Mouse (Mus musculus): Measurements from ENCODE around the gene Tcp11l2. TPM values are rescaled to one million over a fixed set of nuclear protein-coding genes. Genes with fewer than 3 reads are reported as not detected.

Gene Tcp11l2
- polyA plus RNA-seq, 1 experiment from 2014 or later, result 15.2 TPM

- H3K4me1 ChIP-seq (ENCODE audit: control insufficient read depth, insufficient read depth, low read length), result no peaks in the 10 kb centered on the region
- H3K4me2 ChIP-seq, result no peak overlapping the region
- no peaks in the 10 kb centered on the region for H3K9me3 ChIP-seq (replicated peaks; ENCODE audit: control insufficient read depth, low read length)
- H3K4me3 ChIP-seq (ENCODE audit: low read depth, low read length), result no peak overlapping the region
- no peak overlapping the region for H3K9ac ChIP-seq (ENCODE audit: low read depth, low read length)
- H3K27ac ChIP-seq (ENCODE audit: low read depth, low read length), result no peak overlapping the region
- WGBS (ENCODE audit: insufficient replicate concordance), result 79% methylated on average over 8 of the region's 8 CpGs
- H3K27me3 ChIP-seq (ENCODE audit: control insufficient read depth, insufficient read depth, low read length), result no peaks in the 10 kb centered on the region
- H3K36me3 ChIP-seq (ENCODE audit: control insufficient read depth, insufficient read depth, low read length), result no peaks in the 10 kb centered on the region
- no peak for ATAC-seq (replicated peaks; ENCODE audit: insufficient number of reproducible peaks, low FRiP score, low TSS enrichment)
These were observed 12.0 kb upstream of the Tcp11l2 start for GRCm38 (mm10) chr10:84564427-84564826.

- no peak overlapping the region for H3K9ac ChIP-seq (ENCODE audit: low read depth, low read length)
- no peak overlapping the region for H3K27ac ChIP-seq (ENCODE audit: low read depth, low read length)
- H3K9me3 ChIP-seq (replicated peaks; ENCODE audit: control insufficient read depth, low read length), result no peaks in the 10 kb centered on the region
- ATAC-seq (replicated peaks; ENCODE audit: insufficient number of reproducible peaks, low FRiP score, low TSS enrichment), result no peak
- no peaks in the 10 kb centered on the region for H3K4me1 ChIP-seq (ENCODE audit: control insufficient read depth, insufficient read depth, low read length)
- WGBS (ENCODE audit: insufficient replicate concordance), result 77% methylated on average over 10 of the region's 10 CpGs
- H3K4me3 ChIP-seq (ENCODE audit: low read depth, low read length), result no peak overlapping the region
- H3K4me2 ChIP-seq, result no peak overlapping the region
- no peaks in the 10 kb centered on the region for H3K36me3 ChIP-seq (ENCODE audit: control insufficient read depth, insufficient read depth, low read length)
- H3K27me3 ChIP-seq (ENCODE audit: control insufficient read depth, insufficient read depth, low read length), result no peaks in the 10 kb centered on the region
These were observed 5.3 kb upstream of the Tcp11l2 start for GRCm38 (mm10) chr10:84571052-84571639.

GRCm38 (mm10) chr10:84573671-84574420 is 2.6 kb upstream of the Tcp11l2 start:
- no peak overlapping the region for H3K9ac ChIP-seq (ENCODE audit: low read depth, low read length)
- peaks cover 2% of the 10 kb centered on the region; the same call in 1 of the 2 replicates for H3K4me1 ChIP-seq (ENCODE audit: control insufficient read depth, insufficient read depth, low read length)
- WGBS (ENCODE audit: insufficient replicate concordance), result 63% methylated on average over 5 of the region's 5 CpGs
- ATAC-seq (replicated peaks; ENCODE audit: insufficient number of reproducible peaks, low FRiP score, low TSS enrichment), result no peak
- H3K27me3 ChIP-seq (ENCODE audit: control insufficient read depth, insufficient read depth, low read length), result no peaks in the 10 kb centered on the region
- no peak overlapping the region for H3K4me3 ChIP-seq (ENCODE audit: low read depth, low read length)
- no peak overlapping the region for H3K4me2 ChIP-seq
- no peak overlapping the region for H3K27ac ChIP-seq (ENCODE audit: low read depth, low read length)
- no peaks in the 10 kb centered on the region for H3K36me3 ChIP-seq (ENCODE audit: control insufficient read depth, insufficient read depth, low read length)
- no peaks in the 10 kb centered on the region for H3K9me3 ChIP-seq (replicated peaks; ENCODE audit: control insufficient read depth, low read length)

- WGBS (ENCODE audit: insufficient replicate concordance), result 0% methylated on average over 14 of the region's 14 CpGs
- peak overlapping the region; percentile 93 for H3K4me3 ChIP-seq (ENCODE audit: low read depth, low read length)
- H3K27ac ChIP-seq (ENCODE audit: low read depth, low read length), result peak overlapping the region; percentile 78; the same call in 1 of the 2 replicates
These were observed 414 bp upstream of the Tcp11l2 start for GRCm38 (mm10) chr10:84576029-84576394.

GRCm38 (mm10) chr10:84577071-84577727 is 773 bp downstream of the Tcp11l2 start:
- H3K36me3 ChIP-seq (ENCODE audit: control insufficient read depth, insufficient read depth, low read length), result no peaks in the 10 kb centered on the region
- H3K4me2 ChIP-seq, result peak overlapping the region; percentile 94
- H3K27me3 ChIP-seq (ENCODE audit: control insufficient read depth, insufficient read depth, low read length), result no peaks in the 10 kb centered on the region
- ATAC-seq (replicated peaks; ENCODE audit: insufficient number of reproducible peaks, low FRiP score, low TSS enrichment), result peak; percentile 19; the same call in 1 of the 2 replicates
- H3K9ac ChIP-seq (ENCODE audit: low read depth, low read length), result peak overlapping the region; percentile 79
- H3K27ac ChIP-seq (ENCODE audit: low read depth, low read length), result peak overlapping the region; percentile 78
- WGBS (ENCODE audit: insufficient replicate concordance), result 3% methylated on average over 38 of the region's 38 CpGs
- no peaks in the 10 kb centered on the region for H3K9me3 ChIP-seq (replicated peaks; ENCODE audit: control insufficient read depth, low read length)
- H3K4me3 ChIP-seq (ENCODE audit: low read depth, low read length), result peak overlapping the region; percentile 93
- peaks cover 16% of the 10 kb centered on the region for H3K4me1 ChIP-seq (ENCODE audit: control insufficient read depth, insufficient read depth, low read length)

More at GRCm38 (mm10) chr10:84576029-84576394, 414 bp upstream of the Tcp11l2 start:
- peak overlapping the region; percentile 94 for H3K4me2 ChIP-seq
- peak; percentile 84 for ATAC-seq (replicated peaks; ENCODE audit: insufficient number of reproducible peaks, low FRiP score, low TSS enrichment)
- no peaks in the 10 kb centered on the region for H3K27me3 ChIP-seq (ENCODE audit: control insufficient read depth, insufficient read depth, low read length)
- H3K9me3 ChIP-seq (replicated peaks; ENCODE audit: control insufficient read depth, low read length), result no peaks in the 10 kb centered on the region
- H3K36me3 ChIP-seq (ENCODE audit: control insufficient read depth, insufficient read depth, low read length), result no peaks in the 10 kb centered on the region
- H3K4me1 ChIP-seq (ENCODE audit: control insufficient read depth, insufficient read depth, low read length), result peaks cover 4% of the 10 kb centered on the region
- H3K9ac ChIP-seq (ENCODE audit: low read depth, low read length), result no peak overlapping the region; the same call in 1 of the 2 replicates

- no peak overlapping the region for H3K4me3 ChIP-seq (ENCODE audit: low read depth, low read length)
- no peak for ATAC-seq (replicated peaks; ENCODE audit: insufficient number of reproducible peaks, low FRiP score, low TSS enrichment)
- H3K27me3 ChIP-seq (ENCODE audit: control insufficient read depth, insufficient read depth, low read length), result no peaks in the 10 kb centered on the region
- no peak overlapping the region for H3K27ac ChIP-seq (ENCODE audit: low read depth, low read length)
- 63% methylated on average over 10 of the region's 10 CpGs for WGBS (ENCODE audit: insufficient replicate concordance)
- no peaks in the 10 kb centered on the region for H3K9me3 ChIP-seq (replicated peaks; ENCODE audit: control insufficient read depth, low read length)
- H3K4me1 ChIP-seq (ENCODE audit: control insufficient read depth, insufficient read depth, low read length), result peaks cover 18% of the 10 kb centered on the region
- no peaks in the 10 kb centered on the region for H3K36me3 ChIP-seq (ENCODE audit: control insufficient read depth, insufficient read depth, low read length)
- no peak overlapping the region for H3K4me2 ChIP-seq
- no peak overlapping the region for H3K9ac ChIP-seq (ENCODE audit: low read depth, low read length)
These were observed 2.3 kb downstream of the Tcp11l2 start for GRCm38 (mm10) chr10:84578738-84579137.

- no peak overlapping the region for H3K4me2 ChIP-seq
- 71% methylated on average over 2 of the region's 2 CpGs for WGBS (ENCODE audit: insufficient replicate concordance)
- no peak overlapping the region for H3K9ac ChIP-seq (ENCODE audit: low read depth, low read length)
- H3K36me3 ChIP-seq (ENCODE audit: control insufficient read depth, insufficient read depth, low read length), result no peaks in the 10 kb centered on the region
- H3K9me3 ChIP-seq (replicated peaks; ENCODE audit: control insufficient read depth, low read length), result no peaks in the 10 kb centered on the region
- H3K27ac ChIP-seq (ENCODE audit: low read depth, low read length), result no peak overlapping the region
- no peak overlapping the region for H3K4me3 ChIP-seq (ENCODE audit: low read depth, low read length)
- ATAC-seq (replicated peaks; ENCODE audit: insufficient number of reproducible peaks, low FRiP score, low TSS enrichment), result no peak
- no peaks in the 10 kb centered on the region for H3K27me3 ChIP-seq (ENCODE audit: control insufficient read depth, insufficient read depth, low read length)
- peaks cover 18% of the 10 kb centered on the region for H3K4me1 ChIP-seq (ENCODE audit: control insufficient read depth, insufficient read depth, low read length)
These were observed 3.1 kb downstream of the Tcp11l2 start for GRCm38 (mm10) chr10:84579527-84579926.

GRCm38 (mm10) chr10:84581191-84581590 is 4.8 kb downstream of the Tcp11l2 start:
- 40% methylated on average over 8 of the region's 8 CpGs for whole genome bisulfite sequencing (ENCODE audit: insufficient replicate concordance)
- H3K4me2 ChIP-seq, result no peak overlapping the region
- no peak overlapping the region for H3K27ac ChIP-seq (ENCODE audit: low read depth, low read length)

More at GRCm38 (mm10) chr10:84581191-84581590, 4.8 kb downstream of the Tcp11l2 start:
- Histone ChIP-seq H3K4me1 (ENCODE audit: control insufficient read depth, insufficient read depth, low read length) (peaks cover 24% of the 10 kb centered on the region), H3K36me3 (ENCODE audit: control insufficient read depth, insufficient read depth, low read length) (no peaks in the 10 kb centered on the region), H3K9ac (ENCODE audit: low read depth, low read length) (no peak overlapping the region), H3K27me3 (ENCODE audit: control insufficient read depth, insufficient read depth, low read length) (no peaks in the 10 kb centered on the region), H3K9me3 (replicated peaks; ENCODE audit: control insufficient read depth, low read length) (no peaks in the 10 kb centered on the region), H3K4me3 (ENCODE audit: low read depth, low read length) (no peak overlapping the region)
- ATAC-seq (replicated peaks; ENCODE audit: insufficient number of reproducible peaks, low FRiP score, low TSS enrichment), result no peak

Data from heart, embryonic 11.5 days (tissue).